Mouse (Mus musculus): ENCODE data around the gene Ly6g6d. TPM values are rescaled to one million over a fixed set of nuclear protein-coding genes. Genes with fewer than 3 reads are reported as not detected.
A peak's percentile ranks its signal among the peaks of the same experiment; 100 is the strongest.
"Not testable (repeated sequence)": the region's sequence is repeated elsewhere in the genome, so short reads cannot be mapped to it uniquely, and the experiment has no call there.

Gene Ly6g6d
- polyA plus RNA-seq, 1 experiment from 2014 or later = 0.78 TPM

- ATAC-seq (ENCODE audit: low FRiP score, low TSS enrichment) = no peak
- 91% methylated on average over 4 of the region's 4 CpGs for WGBS
- H3K27me3 ChIP-seq (ENCODE audit: control insufficient read depth, insufficient read depth, low read length) = no peaks in the 10 kb centered on the region
- no peaks in the 10 kb centered on the region for H3K36me3 ChIP-seq (ENCODE audit: control insufficient read depth, insufficient read depth, low read length)
- peaks cover 13% of the 10 kb centered on the region for H3K4me1 ChIP-seq (ENCODE audit: control insufficient read depth, insufficient read depth, low read length)
- H3K27ac ChIP-seq (replicated peaks; ENCODE audit: low read depth, low read length) = no peak overlapping the region
- H3K9me3 ChIP-seq (ENCODE audit: control insufficient read depth, low read length) = no peaks in the 10 kb centered on the region
- no peak overlapping the region for H3K4me2 ChIP-seq (ENCODE audit: low read length)
- no peak for DNase-seq
- no peak overlapping the region for H3K4me3 ChIP-seq (replicated peaks; ENCODE audit: low read depth, low read length)
- no peak overlapping the region for H3K9ac ChIP-seq (replicated peaks; ENCODE audit: low read length)
Measured at GRCm38 (mm10) chr17:35043794-35044193, 34.1 kb downstream of the Ly6g6d start.

GRCm38 (mm10) chr17:35039121-35039873, 38.6 kb downstream of the Ly6g6d start:
- no peak for DNase-seq
- WGBS = 87% methylated on average over 11 of the region's 11 CpGs

DNA sequence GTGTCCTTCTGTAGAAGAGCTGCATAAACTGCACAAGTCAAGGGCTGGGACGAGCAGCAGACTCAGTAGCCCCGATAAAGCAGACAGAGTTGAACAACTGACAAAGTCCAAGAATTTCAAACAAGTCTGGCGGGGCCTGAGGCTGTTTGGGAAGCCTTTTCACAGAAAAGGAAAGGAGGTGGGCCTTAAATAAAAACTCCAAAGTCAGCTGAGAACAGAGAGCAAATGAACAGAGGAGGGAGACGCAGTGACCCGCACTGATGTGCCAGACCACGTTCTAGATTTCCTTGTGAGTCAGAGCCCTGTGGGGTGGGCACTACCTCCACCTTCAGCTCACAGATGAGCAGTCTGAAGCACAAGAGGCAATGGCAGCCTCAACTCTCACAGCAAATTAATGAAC, 43.0 kb downstream of the Ly6g6d start:
- DNase-seq = no peak
- no peaks in the 10 kb centered on the region for H3K9me3 ChIP-seq (ENCODE audit: control insufficient read depth, low read length)
- WGBS = 86% methylated on average over 6 of the region's 6 CpGs

More at GRCm38 (mm10) chr17:35039121-35039873, 38.6 kb downstream of the Ly6g6d start:
- no peaks in the 10 kb centered on the region for H3K4me1 ChIP-seq (ENCODE audit: control insufficient read depth, insufficient read depth, low read length)
- H3K27me3 ChIP-seq (ENCODE audit: control insufficient read depth, insufficient read depth, low read length) = no peaks in the 10 kb centered on the region
- H3K9ac ChIP-seq (replicated peaks; ENCODE audit: low read length) = no peak overlapping the region
- H3K4me3 ChIP-seq (replicated peaks; ENCODE audit: low read depth, low read length) = no peak overlapping the region
- no peak overlapping the region for H3K4me2 ChIP-seq (ENCODE audit: low read length)
- no peaks in the 10 kb centered on the region for H3K9me3 ChIP-seq (ENCODE audit: control insufficient read depth, low read length)
- no peak for ATAC-seq (ENCODE audit: low FRiP score, low TSS enrichment)
- H3K27ac ChIP-seq (replicated peaks; ENCODE audit: low read depth, low read length) = no peak overlapping the region
- no peaks in the 10 kb centered on the region for H3K36me3 ChIP-seq (ENCODE audit: control insufficient read depth, insufficient read depth, low read length)

DNA sequence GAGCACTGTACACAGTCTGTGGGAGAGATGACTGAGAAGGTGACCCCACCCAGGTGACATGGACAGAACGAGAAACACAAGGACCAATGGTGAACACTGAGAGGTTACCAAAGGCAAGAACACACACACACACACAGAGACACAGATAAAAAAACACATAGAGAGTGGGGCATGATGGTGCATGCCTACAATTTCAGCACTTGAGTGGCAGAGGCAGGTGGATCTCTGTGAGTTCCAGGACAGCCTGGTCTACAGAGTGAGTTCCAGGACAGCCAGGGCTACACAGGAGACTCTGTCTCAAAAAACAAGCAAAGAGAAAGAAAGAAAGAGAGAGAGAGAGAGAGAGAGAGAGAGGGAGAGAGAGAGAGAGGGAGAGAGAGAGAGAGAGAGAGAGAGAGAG, 44.2 kb downstream of the Ly6g6d start:
- not testable (repeated sequence) for H3K4me2 ChIP-seq (ENCODE audit: low read length); H3K36me3 ChIP-seq (ENCODE audit: control insufficient read depth, insufficient read depth, low read length); DNase-seq; H3K27me3 ChIP-seq (ENCODE audit: control insufficient read depth, insufficient read depth, low read length); ATAC-seq (ENCODE audit: low FRiP score, low TSS enrichment); H3K4me3 ChIP-seq (replicated peaks; ENCODE audit: low read depth, low read length); H3K27ac ChIP-seq (replicated peaks; ENCODE audit: low read depth, low read length); H3K9me3 ChIP-seq (ENCODE audit: control insufficient read depth, low read length); H3K4me1 ChIP-seq (ENCODE audit: control insufficient read depth, insufficient read depth, low read length); H3K9ac ChIP-seq (replicated peaks; ENCODE audit: low read length)
- 76% methylated on average over 1 of the region's 1 CpGs for WGBS

More for the DNA sequence above, 43.0 kb downstream of the Ly6g6d start:
- H3K4me2 ChIP-seq (ENCODE audit: low read length) = no peak overlapping the region
- H3K9ac ChIP-seq (replicated peaks; ENCODE audit: low read length) = no peak overlapping the region
- ATAC-seq (ENCODE audit: low FRiP score, low TSS enrichment) = no peak
- H3K4me1 ChIP-seq (ENCODE audit: control insufficient read depth, insufficient read depth, low read length) = peaks cover 3% of the 10 kb centered on the region; the same call in 1 of the 2 replicates
- no peak overlapping the region for H3K4me3 ChIP-seq (replicated peaks; ENCODE audit: low read depth, low read length)
- no peak overlapping the region for H3K27ac ChIP-seq (replicated peaks; ENCODE audit: low read depth, low read length)
- H3K36me3 ChIP-seq (ENCODE audit: control insufficient read depth, insufficient read depth, low read length) = no peaks in the 10 kb centered on the region
- H3K27me3 ChIP-seq (ENCODE audit: control insufficient read depth, insufficient read depth, low read length) = no peaks in the 10 kb centered on the region

DNA sequence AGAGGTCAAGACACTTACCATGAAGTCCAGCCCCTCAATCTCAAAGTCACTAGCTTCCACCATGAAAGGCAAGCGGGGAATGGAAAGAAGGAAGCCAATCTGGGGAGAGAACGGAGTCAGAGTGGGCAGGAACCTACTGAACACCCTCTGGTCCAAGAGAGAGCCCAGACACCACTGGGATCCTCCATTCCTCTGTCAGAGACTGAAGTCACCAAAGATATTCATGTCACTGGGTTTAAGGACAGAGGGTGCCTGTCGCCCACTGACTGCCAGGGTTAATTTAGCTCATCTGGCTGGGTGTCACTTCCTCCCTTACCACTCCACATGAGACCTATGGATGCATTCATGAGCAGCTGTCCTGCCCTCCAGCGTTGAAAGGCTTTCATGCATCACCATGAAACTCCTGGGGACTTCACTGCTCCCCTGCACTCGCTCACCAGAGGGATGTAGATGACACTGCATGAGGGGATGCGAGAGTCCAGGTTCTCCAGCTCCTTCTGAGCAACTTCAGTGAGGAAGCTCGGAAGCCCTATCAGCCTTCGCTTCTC, 45.5 kb downstream of the Ly6g6d start:
- H3K27me3 ChIP-seq (ENCODE audit: control insufficient read depth, insufficient read depth, low read length) = no peaks in the 10 kb centered on the region
- H3K4me1 ChIP-seq (ENCODE audit: control insufficient read depth, insufficient read depth, low read length) = peaks cover 8% of the 10 kb centered on the region; the same call in 1 of the 2 replicates
- WGBS = 69% methylated on average over 8 of the region's 8 CpGs
- no peak overlapping the region for H3K4me2 ChIP-seq (ENCODE audit: low read length)
- H3K9ac ChIP-seq (replicated peaks; ENCODE audit: low read length) = no peak overlapping the region
- H3K27ac ChIP-seq (replicated peaks; ENCODE audit: low read depth, low read length) = no peak overlapping the region
- DNase-seq (no peak), ATAC-seq (ENCODE audit: low FRiP score, low TSS enrichment) (no peak)
- no peaks in the 10 kb centered on the region for H3K36me3 ChIP-seq (ENCODE audit: control insufficient read depth, insufficient read depth, low read length)
- H3K9me3 ChIP-seq (ENCODE audit: control insufficient read depth, low read length) = no peaks in the 10 kb centered on the region
- no peak overlapping the region for H3K4me3 ChIP-seq (replicated peaks; ENCODE audit: low read depth, low read length)

DNA sequence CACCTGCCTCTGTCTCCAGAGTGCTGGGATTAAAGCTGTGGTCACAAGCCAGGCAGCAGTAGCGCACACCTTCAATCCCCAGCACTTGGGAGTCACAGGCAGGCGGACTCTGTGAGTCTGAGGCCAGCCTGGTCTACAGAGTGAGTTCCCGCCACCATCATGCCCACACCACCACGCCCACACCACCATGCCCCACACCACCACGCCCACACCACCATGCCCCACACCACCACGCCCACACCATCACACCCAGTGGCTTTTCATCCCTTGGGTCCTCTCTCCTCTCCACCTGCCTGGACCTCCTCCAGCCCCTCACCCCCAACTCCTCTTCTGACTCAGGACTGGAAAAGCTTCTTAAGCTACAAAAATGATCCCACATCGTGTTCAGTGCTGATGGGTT, 46.0 kb downstream of the Ly6g6d start:
- WGBS = 88% methylated on average over 7 of the region's 7 CpGs
- H3K27me3 ChIP-seq (ENCODE audit: control insufficient read depth, insufficient read depth, low read length) = no peaks in the 10 kb centered on the region

GRCm38 (mm10) chr17:35031272-35031671, 46.6 kb downstream of the Ly6g6d start:
- WGBS = 93% methylated on average over 11 of the region's 11 CpGs
- H3K9me3 ChIP-seq (ENCODE audit: control insufficient read depth, low read length) = no peaks in the 10 kb centered on the region
- H3K9ac ChIP-seq (replicated peaks; ENCODE audit: low read length) = no peak overlapping the region
- H3K27me3 ChIP-seq (ENCODE audit: control insufficient read depth, insufficient read depth, low read length) = no peaks in the 10 kb centered on the region
- no peak overlapping the region for H3K4me2 ChIP-seq (ENCODE audit: low read length)
- H3K4me3 ChIP-seq (replicated peaks; ENCODE audit: low read depth, low read length) = no peak overlapping the region
- no peaks in the 10 kb centered on the region for H3K36me3 ChIP-seq (ENCODE audit: control insufficient read depth, insufficient read depth, low read length)
- no peak overlapping the region for H3K27ac ChIP-seq (replicated peaks; ENCODE audit: low read depth, low read length)
- no peak for ATAC-seq (ENCODE audit: low FRiP score, low TSS enrichment)
- no peak for DNase-seq
- H3K4me1 ChIP-seq (ENCODE audit: control insufficient read depth, insufficient read depth, low read length) = peaks cover 8% of the 10 kb centered on the region; the same call in 1 of the 2 replicates

More for the DNA sequence above, 46.0 kb downstream of the Ly6g6d start:
- Histone ChIP-seq H3K4me1 (ENCODE audit: control insufficient read depth, insufficient read depth, low read length) (peaks cover 8% of the 10 kb centered on the region; the same call in 1 of the 2 replicates), H3K9ac (replicated peaks; ENCODE audit: low read length) (no peak overlapping the region), H3K27ac (replicated peaks; ENCODE audit: low read depth, low read length) (no peak overlapping the region), H3K9me3 (ENCODE audit: control insufficient read depth, low read length) (no peaks in the 10 kb centered on the region), H3K36me3 (ENCODE audit: control insufficient read depth, insufficient read depth, low read length) (no peaks in the 10 kb centered on the region), H3K4me2 (ENCODE audit: low read length) (no peak overlapping the region), H3K4me3 (replicated peaks; ENCODE audit: low read depth, low read length) (no peak overlapping the region)
- ATAC-seq (ENCODE audit: low FRiP score, low TSS enrichment) (no peak), DNase-seq (no peak)

- Histone ChIP-seq H3K9ac (replicated peaks; ENCODE audit: low read length) (0 out of 2 replicates have a peak overlapping the region, but pooled peaks have one; percentile 31), H3K27me3 (ENCODE audit: control insufficient read depth, insufficient read depth, low read length) (no peaks in the 10 kb centered on the region), H3K9me3 (ENCODE audit: control insufficient read depth, low read length) (no peaks in the 10 kb centered on the region), H3K4me3 (replicated peaks; ENCODE audit: low read depth, low read length) (no peak overlapping the region), H3K27ac (replicated peaks; ENCODE audit: low read depth, low read length) (no peak overlapping the region), H3K4me2 (ENCODE audit: low read length) (peak overlapping the region; percentile 43), H3K36me3 (ENCODE audit: control insufficient read depth, insufficient read depth, low read length) (no peaks in the 10 kb centered on the region), H3K4me1 (ENCODE audit: control insufficient read depth, insufficient read depth, low read length) (peaks cover 8% of the 10 kb centered on the region; the same call in 1 of the 2 replicates)
- WGBS = 29% methylated on average over 19 of the region's 19 CpGs
- peak; percentile 75 for DNase-seq
- no peak for ATAC-seq (ENCODE audit: low FRiP score, low TSS enrichment)
Measured at GRCm38 (mm10) chr17:35029691-35030532, 48.0 kb downstream of the Ly6g6d start.
